Mouse (Mus musculus) forelimb bud, embryonic 11.5 days (tissue): ENCODE data around the gene Adgra1.

ENCODE experiments used
- DNase-seq: peaks from one replicate; pipeline ENCODE4 v3.0.0-alpha.2; 2012; ENCODE audit warnings: low read depth, low spot score

Gene Adgra1

DNA sequence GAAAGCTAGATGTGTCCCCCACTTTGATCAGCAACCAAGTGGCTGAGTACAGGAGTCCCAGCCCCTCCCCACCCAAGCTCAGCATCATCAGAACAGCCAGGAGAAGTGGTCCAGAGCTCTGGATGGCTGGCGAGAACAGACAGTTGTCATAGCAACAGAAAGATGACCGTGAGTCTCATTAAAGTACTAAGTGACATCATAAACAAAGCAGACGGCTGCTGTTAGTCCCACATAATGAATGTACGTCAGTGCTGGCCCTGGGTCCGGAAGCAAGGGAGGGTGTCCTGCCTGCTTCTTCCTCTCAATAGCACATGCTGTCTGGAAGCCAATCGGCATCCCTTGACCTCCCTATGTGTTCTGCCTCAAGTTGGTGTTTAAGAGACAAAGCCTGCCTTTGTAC is 16.2 kb downstream of the Adgra1 start:
- peak; percentile 37 for DNase-seq

DNA sequence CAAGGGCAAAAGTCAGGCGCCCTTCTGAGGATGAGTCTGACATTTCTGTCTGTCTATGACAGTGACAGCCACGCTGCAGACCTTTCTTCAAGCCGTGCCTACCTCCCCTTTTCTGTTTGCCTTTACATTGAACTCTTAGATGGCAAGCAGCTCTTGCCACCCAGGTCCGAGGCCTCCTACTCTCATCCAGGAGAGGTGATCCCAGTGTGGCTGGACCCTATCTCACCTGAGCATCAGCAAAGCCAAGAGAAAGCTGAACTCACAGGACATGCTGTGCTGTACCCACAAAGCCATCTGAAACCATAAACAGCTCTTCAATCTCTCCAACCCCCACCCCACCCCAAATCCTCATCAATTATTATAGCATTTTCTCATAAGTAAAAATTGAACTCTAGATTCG is 16.7 kb downstream of the Adgra1 start:
- DNase-seq: no peak

DNA sequence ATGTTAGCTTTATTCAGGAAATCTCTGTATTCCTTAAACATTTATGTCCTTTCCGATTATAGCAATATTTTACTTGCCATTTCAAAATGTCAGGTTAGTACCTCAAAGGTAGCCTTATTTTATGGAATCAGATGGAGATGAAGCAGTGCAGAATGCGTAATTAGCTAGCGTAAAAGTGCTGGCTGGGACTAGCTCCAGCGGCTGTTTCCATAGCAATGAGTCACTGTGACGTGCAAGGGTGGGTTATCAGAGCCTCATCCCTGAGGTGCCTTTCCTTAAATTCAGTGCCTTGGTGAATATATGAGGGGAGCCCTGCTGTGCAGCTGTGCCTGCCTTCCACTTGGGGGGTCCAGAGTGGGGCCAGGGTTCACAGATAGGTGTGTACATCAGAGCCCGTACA is 17.1 kb downstream of the Adgra1 start:
- no peak for DNase-seq

DNA sequence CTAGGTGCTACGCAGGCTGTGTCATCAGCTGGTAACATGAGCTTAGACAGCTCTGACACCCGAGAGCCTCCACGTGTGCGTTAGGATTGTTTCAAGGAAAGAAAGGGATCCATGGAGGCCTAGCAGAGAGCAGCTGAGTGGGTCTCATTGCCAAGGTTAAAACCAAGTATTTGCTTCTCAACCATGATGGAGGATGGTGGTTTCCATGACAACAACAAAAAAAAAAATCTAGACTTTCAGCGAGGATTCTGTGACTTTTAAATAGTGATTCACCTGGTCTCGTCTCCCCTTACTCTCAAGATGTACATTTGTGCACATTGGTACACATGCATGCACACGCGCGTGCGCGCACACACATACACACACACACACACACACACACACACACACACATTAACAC is 21.3 kb downstream of the Adgra1 start:
- no peak for DNase-seq

DNA sequence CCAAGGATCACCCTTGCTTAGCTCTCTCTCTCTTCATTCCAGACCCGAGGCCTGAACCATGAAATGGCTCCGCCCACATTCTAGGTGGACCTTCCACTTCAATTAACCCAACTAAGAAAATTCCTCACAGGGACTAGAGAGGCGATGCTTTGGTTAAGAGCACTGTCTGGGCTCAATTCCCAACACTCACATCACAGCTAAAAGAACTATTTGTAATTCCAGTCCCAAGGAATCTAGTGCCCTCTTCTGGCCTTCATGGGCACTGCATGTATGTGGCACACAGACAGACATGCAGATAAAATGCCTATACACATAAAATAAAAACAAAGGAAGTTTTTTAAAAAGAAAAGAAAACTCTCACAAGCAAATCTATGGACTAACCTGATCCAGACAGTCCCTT is 27.4 kb downstream of the Adgra1 start:
- DNase-seq: peak; percentile 61

DNA sequence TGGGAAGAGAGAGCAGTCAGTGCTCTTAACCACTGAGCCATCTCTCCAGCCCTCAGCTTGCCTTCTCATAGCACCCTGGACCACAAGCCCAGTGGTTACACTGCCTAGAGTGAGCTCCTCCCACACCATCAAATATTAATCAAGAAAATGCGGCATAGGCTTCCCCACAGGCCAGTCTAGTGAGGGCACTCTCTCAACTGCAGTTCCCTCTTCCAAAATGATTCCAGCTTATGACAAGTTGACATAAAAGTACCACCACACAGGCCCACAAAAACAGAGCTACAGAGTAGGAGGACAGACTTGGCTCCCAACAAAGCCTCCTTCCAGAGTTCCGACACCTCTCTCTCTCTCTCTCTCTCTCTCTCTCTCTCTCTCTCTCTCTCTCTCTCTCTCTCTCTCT is 29.1 kb downstream of the Adgra1 start:
- DNase-seq: no peak

DNA sequence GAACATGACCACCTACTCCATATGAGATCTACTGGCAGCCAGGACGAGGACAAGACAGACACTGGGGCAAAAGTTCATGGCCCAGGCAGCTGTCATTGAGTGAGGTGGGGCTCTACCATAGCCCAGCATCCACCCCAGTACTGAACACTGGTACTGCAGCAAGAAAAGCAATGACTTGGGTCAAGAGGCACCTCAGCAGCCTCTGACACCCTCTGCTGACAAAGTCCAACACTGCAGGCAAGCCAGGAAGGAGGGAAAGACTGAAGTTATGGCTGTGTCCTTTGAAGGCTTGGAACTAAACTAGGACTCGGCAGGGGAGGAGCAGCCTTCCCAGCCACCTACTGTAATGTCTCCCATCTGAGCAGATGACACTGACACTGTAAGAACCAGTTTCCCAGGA is 30.3 kb downstream of the Adgra1 start:
- no peak for DNase-seq

DNA sequence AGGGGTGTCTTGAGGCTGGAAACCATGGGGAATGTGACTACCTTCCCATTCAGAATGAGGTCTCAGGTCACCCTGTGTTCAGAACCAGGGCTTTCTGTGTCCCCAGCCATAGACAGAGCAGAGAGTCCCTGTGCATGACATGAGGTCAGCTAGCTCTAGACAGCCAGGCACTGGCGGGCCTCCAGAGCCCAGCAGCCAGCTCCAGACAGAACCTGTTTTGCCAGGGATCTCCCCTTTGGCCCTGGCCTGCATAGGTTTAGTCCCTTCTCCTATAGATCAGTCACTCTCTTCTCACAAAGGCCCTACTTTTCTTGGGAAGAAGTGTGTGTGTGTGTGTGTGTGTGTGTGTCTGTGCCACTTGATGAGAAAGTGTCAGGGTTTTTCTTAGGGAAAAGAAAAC is 30.9 kb downstream of the Adgra1 start:
- no peak for DNase-seq

DNA sequence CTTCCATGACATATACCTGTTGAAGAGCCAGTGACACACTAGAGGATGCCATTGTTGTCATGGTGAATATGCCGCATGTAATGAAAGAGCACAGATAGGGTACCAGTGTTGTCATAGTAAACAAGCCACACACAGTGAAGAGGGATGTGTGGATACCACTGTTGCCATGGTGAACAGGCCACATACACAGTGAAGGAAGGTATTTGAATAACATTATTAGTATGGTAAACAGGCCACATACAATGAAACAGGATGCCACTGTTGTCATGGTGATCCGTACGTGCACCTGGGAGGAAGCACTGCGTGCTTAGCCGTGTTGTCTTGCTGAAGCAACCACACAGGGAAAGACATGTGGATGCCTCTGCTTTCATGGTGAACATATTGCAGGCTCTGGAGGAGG is 37.0 kb downstream of the Adgra1 start:
- no peak for DNase-seq

DNA sequence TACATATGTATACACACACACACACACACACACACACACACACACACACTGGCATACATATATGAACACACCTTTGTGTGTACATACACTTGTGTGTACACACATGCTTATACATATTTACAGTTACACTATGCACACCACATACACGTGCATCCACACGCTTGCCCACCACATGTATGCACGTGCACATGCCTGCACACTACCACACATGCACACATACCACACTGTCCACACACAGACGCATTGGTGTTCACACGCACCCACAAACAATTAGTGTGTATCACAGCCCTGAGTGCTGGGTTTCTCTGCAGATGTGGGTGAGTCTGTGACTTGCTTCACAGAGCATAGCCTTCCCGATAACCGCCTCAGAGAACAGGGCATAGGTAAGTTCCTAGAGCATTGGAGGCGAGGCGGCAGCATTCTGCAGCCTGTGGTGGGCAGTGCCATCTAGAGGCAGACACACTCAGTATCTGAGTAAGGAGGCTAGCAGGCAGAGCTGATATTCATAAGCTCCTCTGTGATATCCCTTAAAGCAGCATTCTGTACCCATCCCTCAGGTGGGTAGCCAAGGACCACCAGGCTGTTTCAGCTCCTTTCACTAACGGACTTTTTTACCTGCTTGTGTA is 43.3 kb downstream of the Adgra1 start:
- no peak for DNase-seq

DNA sequence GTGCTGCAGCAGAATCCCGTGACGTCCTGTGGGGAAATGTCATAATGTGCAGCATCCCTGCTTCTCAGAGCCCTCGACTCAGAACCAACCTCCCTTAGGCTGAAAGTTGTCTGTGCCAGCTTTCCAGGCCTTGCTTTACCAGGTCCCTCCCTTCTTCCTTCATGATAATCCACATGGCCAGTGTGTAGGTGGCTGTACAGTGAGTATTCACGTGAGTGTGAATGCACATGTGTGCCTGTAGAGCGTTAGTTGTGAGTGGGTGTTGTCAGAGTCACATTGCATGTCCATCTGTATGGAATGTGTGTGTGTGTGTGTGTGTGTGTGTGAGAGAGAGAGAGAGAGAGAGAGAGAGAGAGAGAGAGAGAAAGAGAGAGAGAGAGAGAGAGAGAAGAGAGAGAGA is 44.1 kb downstream of the Adgra1 start:
- DNase-seq: no peak

DNA sequence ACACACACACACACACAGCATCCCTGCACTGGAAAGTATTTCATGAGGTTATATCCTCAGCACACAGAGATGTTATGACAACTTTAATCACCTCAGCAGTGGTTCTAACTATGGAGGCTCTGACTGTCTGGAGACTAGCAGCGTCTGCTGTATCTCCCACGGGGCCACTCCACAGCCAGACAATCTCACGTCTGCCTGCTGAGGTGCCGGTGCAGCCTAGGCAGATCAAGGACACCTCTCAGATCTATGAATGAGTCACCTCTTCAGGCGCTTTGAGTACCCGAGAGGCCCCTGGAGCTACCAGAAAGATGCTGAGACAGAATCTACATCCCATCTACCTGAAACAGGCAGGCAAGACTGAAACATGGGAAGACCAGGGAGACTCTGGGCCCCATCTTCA is 44.6 kb downstream of the Adgra1 start:
- DNase-seq: no peak

DNA sequence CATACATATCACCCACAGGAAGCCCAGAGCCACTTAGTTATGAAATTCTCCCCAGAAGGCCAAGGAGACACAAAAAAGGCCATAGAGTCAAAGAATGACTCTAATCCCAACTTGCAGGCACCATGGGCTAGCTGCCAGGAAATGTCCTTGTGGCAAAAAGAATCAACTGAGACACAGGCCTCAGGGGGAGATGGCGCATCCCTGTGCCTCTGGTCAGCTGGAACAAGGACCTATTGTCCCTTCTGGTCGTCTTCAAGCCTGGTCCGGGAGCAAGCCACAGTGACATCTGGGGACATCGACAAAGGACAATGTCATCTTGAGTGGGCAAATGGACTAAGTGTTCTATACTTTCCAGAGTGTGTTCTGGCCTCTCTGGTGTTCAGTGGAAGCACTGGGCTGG is 49.6 kb downstream of the Adgra1 start:
- DNase-seq: no peak

DNA sequence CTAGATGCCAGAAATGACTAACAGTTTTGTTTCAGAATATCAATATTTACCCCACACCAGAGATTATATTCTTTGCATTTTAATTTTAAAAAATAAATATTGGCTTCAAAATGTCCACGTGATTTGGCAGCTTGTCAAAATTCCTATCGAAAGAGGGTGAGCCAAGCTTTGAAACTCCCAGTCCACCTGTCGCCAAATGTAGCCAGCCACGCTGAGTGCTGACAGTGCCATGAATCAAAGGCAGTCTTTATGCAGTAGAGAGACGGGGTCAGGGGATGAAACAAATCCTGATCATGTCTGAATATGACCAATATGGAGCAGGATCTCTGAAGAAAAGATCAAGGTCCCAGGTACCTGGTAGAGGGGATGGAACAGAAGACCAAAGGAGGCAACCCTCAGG is 57.8 kb downstream of the Adgra1 start:
- no peak for DNase-seq

DNA sequence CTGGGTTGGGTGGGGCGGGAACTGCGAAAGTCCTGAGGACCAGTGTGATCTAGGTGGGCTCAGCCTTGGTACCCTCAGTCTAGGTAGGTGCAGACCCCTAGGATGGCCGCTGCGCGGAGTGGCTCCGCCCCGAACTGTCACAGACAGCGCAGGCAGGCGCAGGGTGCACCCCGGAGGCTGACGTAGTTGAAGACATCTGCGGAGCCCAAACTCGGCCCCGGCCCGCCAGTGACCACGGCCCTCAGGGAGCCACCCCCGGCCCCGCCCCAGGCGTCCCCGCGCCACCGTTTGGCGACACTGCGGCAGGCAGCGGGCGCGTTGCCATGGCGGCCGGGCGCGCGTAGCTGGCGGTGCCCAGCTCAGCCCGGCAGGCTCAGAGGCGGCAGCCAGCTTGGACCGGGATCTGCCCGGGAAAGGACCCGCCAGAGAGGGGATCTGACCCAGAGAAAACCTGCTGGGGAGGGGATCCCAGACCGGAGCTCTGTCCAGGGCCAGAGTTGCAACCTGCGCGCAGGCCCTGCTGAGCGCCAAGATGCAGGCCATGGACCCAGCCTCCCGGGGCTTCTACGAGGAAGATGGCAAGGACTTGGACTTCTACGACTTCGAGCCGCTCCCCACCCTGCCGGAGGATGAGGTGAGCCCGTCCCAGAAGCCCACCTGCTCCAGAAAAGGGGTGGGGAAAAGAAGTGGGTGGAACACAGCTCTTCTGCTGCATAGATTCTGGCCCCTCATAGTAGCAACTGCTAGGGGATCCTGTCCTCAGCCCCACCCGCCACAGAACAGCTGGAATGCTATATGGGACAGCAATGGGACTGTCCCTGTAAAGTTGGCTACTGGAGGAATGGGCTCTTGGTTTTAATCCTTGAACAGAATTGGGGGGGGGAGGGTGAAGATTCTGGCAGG is 60.9 kb downstream of the Adgra1 start, which contains the start of gene Kndc1:
Gene Kndc1, plus strand, starts transcription at position 42 of the 903 bp plus-strand sequence.
- DNase-seq: no peak

DNA sequence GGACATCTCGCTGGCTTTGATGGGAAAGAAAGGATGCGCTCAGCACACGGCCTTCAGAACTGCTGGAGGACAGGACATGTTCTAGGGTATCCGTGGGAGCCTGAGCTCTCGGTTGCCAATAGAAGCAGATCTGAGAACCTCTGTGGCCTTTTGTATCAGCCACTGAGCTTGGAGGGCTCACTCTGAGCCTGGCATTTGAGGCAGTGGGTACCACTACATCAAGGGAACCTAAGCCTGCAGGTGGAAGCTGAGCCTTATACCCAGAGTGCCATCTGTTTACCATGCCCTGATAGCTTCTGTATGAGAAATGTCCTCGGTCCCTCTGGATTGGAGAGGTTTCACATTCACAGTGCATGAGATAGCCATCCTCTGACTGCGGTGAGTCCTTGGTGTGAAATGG is 62.3 kb downstream of the Adgra1 start:
- DNase-seq: no peak

DNA sequence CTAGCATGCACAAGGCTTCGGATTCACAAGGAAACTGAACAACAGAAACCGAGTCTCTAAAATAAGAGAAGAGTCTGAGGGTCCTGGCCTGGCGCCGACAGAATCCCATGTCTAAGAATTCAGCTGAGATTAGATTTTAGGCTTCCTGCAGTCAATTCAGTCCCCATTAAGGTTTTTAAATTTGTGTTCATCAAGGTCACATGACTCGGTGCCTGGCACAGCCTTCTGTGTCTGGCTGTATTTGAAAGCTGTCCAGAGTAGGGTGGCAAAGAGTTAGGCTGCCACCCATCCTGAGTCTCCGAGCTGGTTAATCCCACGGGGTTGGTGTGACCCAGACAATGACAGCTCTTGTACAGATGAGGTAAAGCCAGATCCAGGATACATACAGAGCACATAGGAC is 62.8 kb downstream of the Adgra1 start:
- no peak for DNase-seq

DNA sequence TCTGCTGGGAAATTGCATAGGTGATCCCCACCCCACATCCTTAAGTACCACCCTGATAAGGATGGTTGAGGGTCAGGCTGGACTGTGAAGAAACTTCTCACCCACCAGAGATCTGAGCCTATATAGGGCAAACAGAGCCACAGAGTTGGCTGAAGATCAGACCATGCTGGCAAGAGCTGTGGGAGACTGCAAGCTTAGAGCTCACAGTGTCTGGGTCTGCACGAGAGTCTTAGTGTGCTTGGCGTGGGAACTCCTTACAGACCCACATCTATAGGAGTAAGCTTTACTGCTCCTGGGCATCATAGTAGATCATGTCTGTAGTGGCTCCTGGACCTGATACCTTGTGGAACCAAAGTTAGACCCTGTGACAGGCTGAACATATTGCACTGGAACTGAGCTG is 64.6 kb downstream of the Adgra1 start:
- DNase-seq: no peak

DNA sequence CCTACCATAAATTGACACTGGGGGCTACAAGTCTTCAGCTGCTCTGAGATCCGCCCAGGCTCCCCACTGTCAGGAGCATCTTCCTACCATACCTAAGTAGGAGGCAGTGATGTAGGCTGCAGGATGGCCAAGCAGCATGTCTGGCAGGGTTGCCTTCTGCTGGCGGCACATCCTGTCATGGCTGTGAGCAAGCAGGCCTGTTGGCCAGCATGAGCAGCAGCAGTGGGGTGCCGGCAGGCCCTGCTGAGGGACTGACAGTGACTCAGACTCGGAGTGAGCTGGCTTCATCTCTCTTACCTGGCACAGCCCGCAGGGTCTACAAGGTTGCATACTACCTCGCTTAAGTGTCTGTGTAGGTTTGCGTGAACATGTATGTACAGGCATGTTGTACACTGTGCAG is 65.5 kb downstream of the Adgra1 start:
- no peak for DNase-seq

DNA sequence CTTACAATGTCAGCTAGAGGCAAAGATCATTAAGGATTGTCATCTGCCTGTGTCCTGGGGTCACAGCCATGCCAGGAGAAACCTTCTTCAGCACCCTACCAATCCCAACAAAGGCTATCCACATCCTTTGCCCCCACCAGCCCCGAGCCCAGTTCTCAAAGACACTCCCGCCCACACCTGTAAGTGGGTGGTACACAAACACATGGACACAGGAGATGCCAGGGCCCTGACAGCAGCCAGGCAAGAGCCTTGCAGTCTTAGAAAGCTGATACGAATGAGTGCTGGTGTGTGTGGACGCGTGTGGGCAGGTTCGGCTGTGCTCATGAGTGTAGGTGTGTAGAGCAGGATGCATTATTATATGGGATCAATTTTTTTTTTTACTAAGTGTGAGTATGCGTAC is 66.5 kb downstream of the Adgra1 start:
- no peak for DNase-seq

DNA sequence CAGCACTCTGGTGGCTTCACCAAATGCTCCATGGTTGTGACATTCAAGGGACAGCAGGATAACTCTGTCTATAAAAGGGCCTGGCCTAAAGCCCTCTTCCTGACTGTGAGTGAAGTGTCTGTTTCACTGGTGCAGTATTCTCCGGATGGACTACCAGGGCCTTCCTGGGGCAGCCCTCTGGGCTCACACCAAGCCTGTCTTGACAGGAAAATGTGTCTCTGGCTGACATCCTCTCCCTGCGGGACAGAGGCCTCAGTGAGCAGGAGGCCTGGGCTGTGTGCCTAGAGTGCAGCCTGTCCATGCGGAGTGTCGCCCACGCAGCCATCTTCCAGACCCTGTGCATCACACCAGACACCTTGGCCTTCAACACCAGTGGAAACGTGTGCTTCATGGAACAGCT is 66.9 kb downstream of the Adgra1 start:
- DNase-seq: no peak

DNA sequence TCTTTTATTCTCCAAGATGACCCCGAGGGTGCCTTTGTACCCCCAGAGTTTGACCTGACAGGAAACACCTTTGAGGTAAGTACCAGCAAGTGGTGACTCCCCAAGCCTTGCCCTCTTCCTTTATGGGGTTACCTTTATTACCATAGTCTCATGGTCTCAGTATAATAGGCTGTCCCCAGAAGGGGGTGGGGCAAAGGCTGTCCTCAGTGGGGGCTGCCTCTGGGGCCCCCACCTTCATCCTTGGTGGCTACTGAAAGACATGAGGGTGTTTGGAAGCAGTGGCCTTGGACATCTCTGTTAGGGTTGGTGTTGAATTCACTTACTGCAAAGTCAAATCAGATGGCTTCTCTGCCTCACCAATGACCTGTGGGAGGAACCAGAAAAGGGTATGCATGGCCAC is 68.0 kb downstream of the Adgra1 start:
- DNase-seq: no peak

DNA sequence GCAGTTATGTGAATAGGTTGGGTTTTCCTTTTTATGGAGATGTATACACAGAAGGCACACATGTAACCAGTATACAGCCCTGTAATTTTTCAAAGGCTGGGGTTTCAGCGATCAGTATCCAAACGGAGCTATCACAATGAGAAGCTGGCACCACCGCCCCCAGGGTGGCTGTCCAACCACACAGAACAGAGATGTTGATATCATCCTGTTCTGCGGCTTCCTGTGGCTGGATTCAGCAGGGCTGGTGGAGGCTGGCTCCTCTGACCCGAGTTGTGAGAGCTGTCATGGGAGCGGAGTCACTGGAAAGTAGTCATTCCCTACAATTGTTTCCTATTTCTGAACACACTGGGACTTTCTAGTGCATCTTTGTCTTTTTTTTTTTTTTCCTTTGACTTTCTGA is 71.3 kb downstream of the Adgra1 start:
- DNase-seq: no peak
